Mouse (Mus musculus): Measurements from ENCODE around the gene Adprhl2. TPM values are rescaled to one million over a fixed set of nuclear protein-coding genes. Genes with fewer than 3 reads are reported as not detected.

The Adprhl2 gene
- polyA plus RNA-seq, 1 experiment = 45.8 TPM

DNA sequence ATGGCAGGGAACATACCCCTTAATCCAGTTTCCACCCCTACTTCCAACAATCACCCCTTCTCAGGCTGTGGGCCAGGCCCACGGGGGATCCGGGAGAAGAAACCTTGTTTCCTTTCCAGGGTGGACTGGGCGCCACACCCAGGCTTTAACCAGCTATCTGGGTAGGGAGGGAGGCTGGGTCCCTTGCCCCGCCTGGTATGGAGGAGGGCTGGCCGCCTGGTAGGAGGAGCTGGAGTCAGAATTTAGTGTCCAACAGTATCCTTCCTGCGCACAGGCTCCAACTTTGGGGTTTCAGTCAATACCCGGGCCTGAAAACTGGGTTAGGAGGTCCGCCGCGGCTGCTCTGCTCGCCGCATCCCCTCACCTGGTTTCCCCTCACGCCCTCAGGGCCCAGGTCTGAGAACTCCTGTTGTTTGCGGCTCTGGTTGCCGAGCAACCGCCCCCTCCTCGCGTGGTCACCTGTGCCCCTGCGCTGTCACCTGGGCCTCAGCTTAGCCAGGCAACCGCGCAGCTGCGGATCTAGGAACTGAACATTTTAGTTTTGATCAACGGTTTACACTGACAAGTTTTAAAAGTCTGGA is 3.9 kb upstream of the Adprhl2 start, which contains the start of gene Tekt2:
Tekt2 (minus strand) TSS at position 408 of the 581 bp plus-strand sequence.
- TF ChIP-seq CTCF (IDR thresholded peaks at IDR 0.05; ENCODE audit: borderline replicate concordance, insufficient read depth, low read depth, low read length) = no peak
- no peak for TF ChIP-seq POLR2A (IDR thresholded peaks at IDR 0.05; ENCODE audit: borderline replicate concordance, insufficient read depth, low read length)
- H3K4me1 ChIP-seq (ENCODE audit: control insufficient read depth, insufficient read depth, low read length) = no peaks in the 10 kb centered on the region

DNA sequence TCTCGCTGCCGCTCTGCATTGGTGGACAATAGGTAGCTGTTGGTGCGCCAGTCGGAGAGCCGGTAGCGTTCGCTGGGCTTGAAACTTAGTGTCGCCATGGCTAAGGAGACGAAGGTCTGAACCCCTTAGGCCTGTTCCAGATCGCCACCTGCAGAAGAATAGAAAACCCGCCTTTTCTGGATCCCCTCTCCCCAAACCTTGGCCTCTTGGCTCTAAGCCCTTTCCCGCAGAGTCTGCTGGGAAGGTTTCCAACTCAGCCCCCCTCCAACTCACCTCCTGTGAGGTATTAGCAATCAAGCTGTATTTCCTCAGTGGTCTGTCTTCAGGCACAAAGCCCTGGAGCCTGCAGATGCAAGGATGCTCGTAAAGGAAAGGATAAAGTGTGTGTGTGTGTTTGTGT is 3.4 kb upstream of the Adprhl2 start:
- peak in 1 of 2 experiments; percentile 15 for DNase-seq
- no peak for TF ChIP-seq POLR2A (IDR thresholded peaks at IDR 0.05; ENCODE audit: borderline replicate concordance, insufficient read depth, low read length)
- TF ChIP-seq CTCF (IDR thresholded peaks at IDR 0.05; ENCODE audit: borderline replicate concordance, insufficient read depth, low read depth, low read length) = no peak
- H3K27ac ChIP-seq (ENCODE audit: insufficient read depth, low read length) = no peak overlapping the region
- H3K4me1 ChIP-seq (ENCODE audit: control insufficient read depth, insufficient read depth, low read length) = no peaks in the 10 kb centered on the region
- WGBS = 41% methylated on average over 13 of the region's 13 CpGs
- no peak overlapping the region for H3K4me3 ChIP-seq (replicated peaks; ENCODE audit: insufficient read depth, low read depth, low read length)
- no peaks in the 10 kb centered on the region for H3K27me3 ChIP-seq (ENCODE audit: control insufficient read depth, insufficient read depth, low read length)

More for the DNA sequence above, 3.9 kb upstream of the Adprhl2 start, which contains the start of gene Tekt2:
- no peak for DNase-seq
- 25% methylated on average over 23 of the region's 23 CpGs for WGBS
- Histone ChIP-seq H3K27me3 (ENCODE audit: control insufficient read depth, insufficient read depth, low read length) (no peaks in the 10 kb centered on the region), H3K27ac (ENCODE audit: insufficient read depth, low read length) (no peak within 1 kb of the TSS), H3K4me3 (replicated peaks; ENCODE audit: insufficient read depth, low read depth, low read length) (no peak within 1 kb of the TSS)

- DNase-seq = peak in 1 of 2 experiments; percentile 13
- H3K27ac ChIP-seq (ENCODE audit: insufficient read depth, low read length) = no peak overlapping the region
- H3K4me1 ChIP-seq (ENCODE audit: control insufficient read depth, insufficient read depth, low read length) = no peaks in the 10 kb centered on the region
- TF ChIP-seq CTCF (IDR thresholded peaks at IDR 0.05; ENCODE audit: borderline replicate concordance, insufficient read depth, low read depth, low read length) = no peak
- no peak for TF ChIP-seq POLR2A (IDR thresholded peaks at IDR 0.05; ENCODE audit: borderline replicate concordance, insufficient read depth, low read length)
- WGBS = 97% methylated on average over 13 of the region's 13 CpGs
- H3K4me3 ChIP-seq (replicated peaks; ENCODE audit: insufficient read depth, low read depth, low read length) = no peak overlapping the region
- no peaks in the 10 kb centered on the region for H3K27me3 ChIP-seq (ENCODE audit: control insufficient read depth, insufficient read depth, low read length)
Measured at GRCm38 (mm10) chr4:126322646-126323045, 1.1 kb upstream of the Adprhl2 start.

DNA sequence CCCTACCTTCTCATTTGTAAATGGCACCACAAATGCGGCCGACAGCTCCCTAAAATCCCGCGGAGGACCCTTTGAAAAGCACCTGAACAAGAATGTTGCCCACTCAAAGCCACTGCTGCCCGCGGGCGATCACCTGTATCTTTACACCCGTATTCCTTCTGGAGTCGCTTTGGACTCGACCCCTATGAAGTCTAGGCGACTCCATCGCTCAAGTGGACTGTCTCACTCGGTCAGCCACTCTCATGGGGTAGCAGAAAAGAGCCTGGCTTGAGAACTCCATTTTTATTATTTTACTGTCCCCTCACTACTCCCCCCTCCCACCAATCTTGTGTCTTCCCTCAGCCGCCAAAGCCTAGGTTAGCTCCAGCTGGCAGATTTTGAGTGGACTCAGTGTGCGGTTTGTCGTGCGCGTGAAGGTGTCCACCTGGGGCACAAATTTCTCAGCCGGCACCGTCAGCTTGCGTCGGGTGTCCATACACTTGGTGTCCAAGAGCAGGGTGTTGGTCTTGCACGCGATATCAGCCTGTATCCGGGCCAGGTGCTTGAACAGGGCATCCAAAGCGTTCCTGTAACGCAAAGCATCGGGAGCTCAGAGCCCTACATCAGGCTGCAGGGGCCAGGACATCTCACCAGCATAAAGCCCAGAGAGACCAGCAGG is 480 bp upstream of the Adprhl2 start:
- TF ChIP-seq POLR2A (IDR thresholded peaks at IDR 0.05; ENCODE audit: borderline replicate concordance, insufficient read depth, low read length) (no peak), CTCF (IDR thresholded peaks at IDR 0.05; ENCODE audit: borderline replicate concordance, insufficient read depth, low read depth, low read length) (no peak)
- DNase-seq = no peak
- Histone ChIP-seq H3K27me3 (ENCODE audit: control insufficient read depth, insufficient read depth, low read length) (no peaks in the 10 kb centered on the region), H3K27ac (ENCODE audit: insufficient read depth, low read length) (no peak overlapping the region), H3K4me3 (replicated peaks; ENCODE audit: insufficient read depth, low read depth, low read length) (peak overlapping the region; percentile 79), H3K4me1 (ENCODE audit: control insufficient read depth, insufficient read depth, low read length) (no peaks in the 10 kb centered on the region)
- WGBS = 31% methylated on average over 28 of the region's 28 CpGs

DNA sequence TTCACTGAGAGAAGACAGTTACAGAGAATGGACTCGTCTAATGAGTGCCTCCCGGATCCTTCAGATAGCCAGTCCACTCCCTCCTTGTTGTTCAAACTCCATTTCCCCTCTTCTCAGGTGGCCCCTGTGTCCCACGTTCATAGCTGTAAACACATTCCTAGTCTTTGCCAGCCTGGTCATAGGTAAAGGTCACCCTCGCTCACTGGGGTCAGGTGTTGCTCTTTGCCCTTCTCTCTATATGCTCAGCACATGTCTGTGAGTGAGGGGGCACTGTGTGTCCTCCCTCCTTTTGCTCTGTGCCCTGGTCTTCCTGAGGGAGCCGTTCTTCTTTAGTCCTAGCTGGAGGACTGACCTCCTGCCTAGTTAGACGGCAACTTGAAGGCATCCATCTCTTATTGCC is 1.7 kb downstream of the Adprhl2 start:
- Histone ChIP-seq H3K27ac (ENCODE audit: insufficient read depth, low read length) (no peak overlapping the region), H3K4me3 (replicated peaks; ENCODE audit: insufficient read depth, low read depth, low read length) (no peak overlapping the region), H3K27me3 (ENCODE audit: control insufficient read depth, insufficient read depth, low read length) (no peaks in the 10 kb centered on the region), H3K4me1 (ENCODE audit: control insufficient read depth, insufficient read depth, low read length) (no peaks in the 10 kb centered on the region)
- WGBS = 89% methylated on average over 6 of the region's 6 CpGs
- no peak for DNase-seq
- TF ChIP-seq POLR2A (IDR thresholded peaks at IDR 0.05; ENCODE audit: borderline replicate concordance, insufficient read depth, low read length) = no peak
- no peak for TF ChIP-seq CTCF (IDR thresholded peaks at IDR 0.05; ENCODE audit: borderline replicate concordance, insufficient read depth, low read depth, low read length)

GRCm38 (mm10) chr4:126316443-126317040 is 5.0 kb downstream of the Adprhl2 start:
- TF ChIP-seq CTCF (IDR thresholded peaks at IDR 0.05; ENCODE audit: borderline replicate concordance, insufficient read depth, low read depth, low read length) (no peak), POLR2A (IDR thresholded peaks at IDR 0.05; ENCODE audit: borderline replicate concordance, insufficient read depth, low read length) (no peak)
- no peak overlapping the region for H3K27ac ChIP-seq (ENCODE audit: insufficient read depth, low read length)
- no peak overlapping the region for H3K4me3 ChIP-seq (replicated peaks; ENCODE audit: insufficient read depth, low read depth, low read length)
- no peak for DNase-seq
- H3K4me1 ChIP-seq (ENCODE audit: control insufficient read depth, insufficient read depth, low read length) = peaks cover 11% of the 10 kb centered on the region
- WGBS = 35% methylated on average over 13 of the region's 13 CpGs
- H3K27me3 ChIP-seq (ENCODE audit: control insufficient read depth, insufficient read depth, low read length) = no peaks in the 10 kb centered on the region

DNA sequence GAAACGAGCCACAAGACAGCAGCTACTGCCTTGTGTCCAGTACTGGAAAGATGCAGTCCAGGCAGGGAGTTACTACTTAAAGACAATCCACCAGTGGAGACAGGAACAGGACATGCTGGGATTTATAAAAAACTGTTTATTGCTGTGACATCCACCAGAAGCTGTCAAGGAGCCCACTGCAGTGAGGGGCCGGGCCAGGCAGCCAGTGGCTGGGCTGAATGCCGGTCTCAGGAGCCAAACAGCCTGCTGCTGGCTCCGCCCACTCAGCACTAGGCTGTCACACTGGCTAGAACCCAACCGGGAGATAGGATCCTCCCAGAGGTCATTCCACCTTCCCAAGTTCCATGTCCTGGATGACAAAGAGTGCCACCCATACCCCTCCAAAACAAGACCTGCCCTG is 5.6 kb downstream of the Adprhl2 start:
- TF ChIP-seq POLR2A (IDR thresholded peaks at IDR 0.05; ENCODE audit: borderline replicate concordance, insufficient read depth, low read length) = no peak
- TF ChIP-seq CTCF (IDR thresholded peaks at IDR 0.05; ENCODE audit: borderline replicate concordance, insufficient read depth, low read depth, low read length) = no peak
- no peak for DNase-seq

More for the DNA sequence above, 5.6 kb downstream of the Adprhl2 start:
- 23% methylated on average over 5 of the region's 5 CpGs for WGBS
- no peaks in the 10 kb centered on the region for H3K27me3 ChIP-seq (ENCODE audit: control insufficient read depth, insufficient read depth, low read length)
- no peak overlapping the region for H3K4me3 ChIP-seq (replicated peaks; ENCODE audit: insufficient read depth, low read depth, low read length)
- H3K4me1 ChIP-seq (ENCODE audit: control insufficient read depth, insufficient read depth, low read length) = peaks cover 11% of the 10 kb centered on the region
- H3K27ac ChIP-seq (ENCODE audit: insufficient read depth, low read length) = no peak overlapping the region
